ENCODE assay signal across 8 mouse cellular contexts in genomic region chr9:20916160-20916559, GRCm38 (mm10). TPM values are rescaled to one million over a fixed set of nuclear protein-coding genes. Genes with fewer than 3 reads are reported as not detected.
DNase-seq lines count a peak whose midpoint lies in the region; ATAC-seq and TF ChIP-seq lines count a peak whose summit lies in the region.

No protein-coding gene starts in this region.

- ATAC-seq in heart, postnatal 0 days (ENCODE audit: insufficient read depth, low read depth): no peak

- TF ChIP-seq CTCF in heart, postnatal 0 days (IDR thresholded peaks at IDR 0.05; ENCODE audit: low read depth): peak; percentile 34; the same call in 1 of the 2 replicates
- TF ChIP-seq CTCF in MEL (IDR thresholded peaks at IDR 0.05 in 2 of 3, conservative IDR thresholded peaks at IDR 0.05 in 1 of 3; ENCODE audit: control insufficient read depth in 1 of 3, insufficient read depth in 1 of 3, low read depth in 2 of 3, low read length in 3 of 3, poor library complexity in 1 of 3, severe bottlenecking in 1 of 3): peak; percentile 67 to 81 (median 80)
- TF ChIP-seq CTCF in spleen, adult 2 months (IDR thresholded peaks at IDR 0.05; ENCODE audit: extremely low read depth, insufficient read depth, insufficient read length, insufficient replicate concordance): peak; percentile 31; the same call in 1 of the 2 replicates

- H3K27ac ChIP-seq in heart, postnatal 0 days (ENCODE audit: low read depth): no peak overlapping the region
- H3K27ac ChIP-seq in heart, embryonic 10.5 days: no peak overlapping the region
- no peak overlapping the region for H3K27ac ChIP-seq in MEL (ENCODE audit: control insufficient read depth, low read depth, low read length)
- no peak overlapping the region for H3K27ac ChIP-seq in spleen, adult 2 months (ENCODE audit: insufficient read depth, low read length)

- no peak for TF ChIP-seq EP300 in heart, postnatal 0 days (IDR thresholded peaks at IDR 0.05; ENCODE audit: low read depth)
- TF ChIP-seq EP300 in MEL (IDR thresholded peaks at IDR 0.05; ENCODE audit: low read depth in 1 of 2, low read length in 2 of 2): no peak

- TF ChIP-seq POLR2A in MEL (IDR thresholded peaks at IDR 0.05; ENCODE audit: control insufficient read depth in 1 of 2, insufficient read depth in 1 of 2, low read depth in 1 of 2, low read length in 2 of 2, poor library complexity in 1 of 2): peak in 1 of 2 experiments; percentile 31; a peak in 1 of 4 replicates
- TF ChIP-seq POLR2A in spleen, adult 2 months (IDR thresholded peaks at IDR 0.05; ENCODE audit: low read depth, low read length): no peak

- peaks cover 97% of the 10 kb centered on the region for H3K36me3 ChIP-seq in heart, postnatal 0 days (replicated peaks; ENCODE audit: control insufficient read depth, insufficient read depth, low read length)
- H3K36me3 ChIP-seq in heart, embryonic 10.5 days: peaks cover 100% of the 10 kb centered on the region
- peaks cover 0 to 70% of the 10 kb centered on the region in 2 experiments; a peak in 2 of 4 replicates for H3K36me3 ChIP-seq in MEL (ENCODE audit: control insufficient read depth in 1 of 2, insufficient read depth in 2 of 2, low read length in 2 of 2)
- peaks cover 61% of the 10 kb centered on the region for H3K36me3 ChIP-seq in spleen, adult 2 months (ENCODE audit: control insufficient read depth, insufficient read depth, low read length)

- no peaks in the 10 kb centered on the region for H3K27me3 ChIP-seq in heart, postnatal 0 days (ENCODE audit: control insufficient read depth, insufficient read depth, low read length)
- H3K27me3 ChIP-seq in heart, embryonic 10.5 days (ENCODE audit: insufficient read depth, poor library complexity, severe bottlenecking): no peaks in the 10 kb centered on the region
- H3K27me3 ChIP-seq in MEL (ENCODE audit: control insufficient read depth in 1 of 2, insufficient read depth in 2 of 2, low read length in 2 of 2): no peaks in the 10 kb centered on the region
- no peaks in the 10 kb centered on the region for H3K27me3 ChIP-seq in spleen, adult 2 months (ENCODE audit: control insufficient read depth, insufficient read depth, low read length)

- TF ChIP-seq RAD21 in MEL (IDR thresholded peaks at IDR 0.05; ENCODE audit: low read depth, low read length): peak; percentile 59

- no peaks in the 10 kb centered on the region for H3K4me1 ChIP-seq in heart, postnatal 0 days (ENCODE audit: control insufficient read depth, insufficient read depth)
- no peaks in the 10 kb centered on the region for H3K4me1 ChIP-seq in heart, embryonic 10.5 days
- H3K4me1 ChIP-seq in MEL (ENCODE audit: control insufficient read depth in 1 of 2, insufficient read depth in 2 of 2, low read length in 2 of 2): no peaks in the 10 kb centered on the region
- no peaks in the 10 kb centered on the region for H3K4me1 ChIP-seq in spleen, adult 2 months (ENCODE audit: control insufficient read depth, insufficient read depth, insufficient read length)

- no peak for DNase-seq in heart, postnatal 0 days (ENCODE audit: low spot score)
- no peak for DNase-seq in heart, embryonic 10.5 days (ENCODE audit: low spot score)
- DNase-seq in MEL (ENCODE audit: low read depth, low spot score): peak; percentile 77
- DNase-seq in kidney, postnatal 25 days: peak; percentile 54 to 61
- DNase-seq in spleen, adult 2 months (ENCODE audit: low read depth in 1 of 2, low spot score in 2 of 2): peak; percentile 15 to 26
- no peak for DNase-seq in cerebellum, adult 18-20 months
- DNase-seq in urinary bladder, adult 2 months (ENCODE audit: low spot score): no peak
- DNase-seq in frontal cortex, postnatal 36 days (ENCODE audit: low spot score in 2 of 2): no peak

- H3K9ac ChIP-seq in heart, postnatal 0 days (replicated peaks; ENCODE audit: low read depth, low read length): no peak overlapping the region
- H3K9ac ChIP-seq in MEL (ENCODE audit: control insufficient read depth, low read depth, low read length, poor library complexity, severe bottlenecking): no peak overlapping the region

- H3K4me3 ChIP-seq in heart, postnatal 0 days (ENCODE audit: low read depth, low read length): no peak overlapping the region
- no peak overlapping the region for H3K4me3 ChIP-seq in heart, embryonic 10.5 days
- H3K4me3 ChIP-seq in MEL (ENCODE audit: control insufficient read depth in 1 of 2, insufficient read depth in 1 of 2, low read depth in 2 of 2, low read length in 2 of 2): no peak overlapping the region
- no peak overlapping the region for H3K4me3 ChIP-seq in spleen, adult 2 months (ENCODE audit: extremely low read depth, insufficient read depth, insufficient read length)

- 74% methylated on average over 4 of the region's 4 CpGs for WGBS in heart, postnatal 0 days
- WGBS in heart, embryonic 10.5 days: 86% methylated on average over 4 of the region's 4 CpGs
- 76% methylated on average over 4 of the region's 4 CpGs for WGBS in spleen, adult 2 months

- no peaks in the 10 kb centered on the region for H3K9me3 ChIP-seq in heart, postnatal 0 days (replicated peaks; ENCODE audit: control insufficient read depth, low read length)
- no peaks in the 10 kb centered on the region for H3K9me3 ChIP-seq in heart, embryonic 10.5 days
- no peaks in the 10 kb centered on the region for H3K9me3 ChIP-seq in MEL (replicated peaks; ENCODE audit: insufficient read depth, low read length)

- H3K4me2 ChIP-seq in heart, postnatal 0 days (ENCODE audit: low read depth, low read length): no peak overlapping the region

- H3K79me2 ChIP-seq in MEL (ENCODE audit: control insufficient read depth, insufficient read depth, low read length, poor library complexity): no peaks in the 10 kb centered on the region

TF ChIP-seq in MEL, 35 proteins besides CTCF, POLR2A, EP300 and RAD21:
- TF ChIP-seq TBP (IDR thresholded peaks at IDR 0.05; ENCODE audit: low read depth, low read length) (0 out of 2 replicates have a peak, but pooled peaks have one; percentile 20), SMC3 (IDR thresholded peaks at IDR 0.05; ENCODE audit: low read depth, low read length) (peak; percentile 28; the same call in 1 of the 2 replicates), ZC3H11A (IDR thresholded peaks at IDR 0.05; ENCODE audit: low read depth, low read length) (no peak)

RNA-seq across cellular contexts. Expression of gene Eif3g, which starts 17.7 kb away (rescaled TPM):
- 74.5 and 86.8 TPM in 2 replicates for total RNA-seq in heart, postnatal 0 days (2014; rRNA removed; ENCODE audit: low replicate concordance)
- 161 and 172 TPM in 2 replicates for polyA plus RNA-seq in heart, postnatal 0 days (2015; fragmentation: Nextera tagmentation; extraction: Ambion mirVana)
- polyA plus RNA-seq in heart, embryonic 10.5 days (2016; fragmentation: Nextera tagmentation; extraction: Ambion mirVana): 327 and 389 TPM in 2 replicates
- 1,228 and 1,516 TPM in 2 replicates for total RNA-seq in MEL (2012; rRNA removed)
- 1,000 to 10,000 TPM in 1 of 2 experiments, not detected in 1; 1,873 TPM for polyA plus RNA-seq in MEL (2012; ENCODE audit: insufficient read depth in 1 of 2, insufficient read length in 2 of 2, low read depth in 1 of 2, low replicate concordance in 2 of 2, missing spikeins in 1 of 2)
- 89.3 and 103 TPM in 2 replicates for polyA plus RNA-seq in spleen, adult 2 months (2012; rRNA removed)
- 136 and 141 TPM in 2 replicates for polyA plus RNA-seq in urinary bladder, adult 2 months (2012; rRNA removed)

RNA-seq across cellular contexts. Expression of gene Ppan, which starts 28.2 kb away (rescaled TPM):
- total RNA-seq in heart, postnatal 0 days (2014; rRNA removed; ENCODE audit: low replicate concordance): 17.4 and 21.2 TPM in 2 replicates
- 15.2 and 16.9 TPM in 2 replicates for polyA plus RNA-seq in heart, postnatal 0 days (2015; fragmentation: Nextera tagmentation; extraction: Ambion mirVana)
- polyA plus RNA-seq in heart, embryonic 10.5 days (2016; fragmentation: Nextera tagmentation; extraction: Ambion mirVana): 66.0 and 95.8 TPM in 2 replicates
- total RNA-seq in MEL (2012; rRNA removed): 612 and 763 TPM in 2 replicates
- polyA plus RNA-seq in MEL (2012; ENCODE audit: insufficient read depth in 1 of 2, insufficient read length in 2 of 2, low read depth in 1 of 2, low replicate concordance in 2 of 2, missing spikeins in 1 of 2): 100 to 1,000 TPM; 251 to 953 TPM
- polyA plus RNA-seq in spleen, adult 2 months (2012; rRNA removed): 116 and 120 TPM in 2 replicates
- polyA plus RNA-seq in urinary bladder, adult 2 months (2012; rRNA removed): 38.7 and 59.6 TPM in 2 replicates

RNA-seq across cellular contexts. Expression of gene Angptl6, which starts 36.6 kb away (rescaled TPM):
- 0.43 TPM in 1 of 2 replicates, not detected in the other for total RNA-seq in heart, postnatal 0 days (2014; rRNA removed; ENCODE audit: low replicate concordance)
- polyA plus RNA-seq in heart, postnatal 0 days (2015; fragmentation: Nextera tagmentation; extraction: Ambion mirVana): 2.0 and 2.3 TPM in 2 replicates
- polyA plus RNA-seq in heart, embryonic 10.5 days (2016; fragmentation: Nextera tagmentation; extraction: Ambion mirVana): 3.5 and 7.2 TPM in 2 replicates
- total RNA-seq in MEL (2012; rRNA removed): 10.9 and 18.1 TPM in 2 replicates
- 10 to 100 TPM in 1 of 2 experiments, not detected in 1; 22.6 TPM for polyA plus RNA-seq in MEL (2012; ENCODE audit: insufficient read depth in 1 of 2, insufficient read length in 2 of 2, low read depth in 1 of 2, low replicate concordance in 2 of 2, missing spikeins in 1 of 2)
- 2.7 and 3.8 TPM in 2 replicates for polyA plus RNA-seq in spleen, adult 2 months (2012; rRNA removed)
- polyA plus RNA-seq in urinary bladder, adult 2 months (2012; rRNA removed): 6.8 and 7.0 TPM in 2 replicates

RNA-seq across cellular contexts. Expression of gene Dnmt1, which starts 43.5 kb away (rescaled TPM):
- 27.4 and 56.9 TPM in 2 replicates for total RNA-seq in heart, postnatal 0 days (2014; rRNA removed; ENCODE audit: low replicate concordance)
- polyA plus RNA-seq in heart, postnatal 0 days (2015; fragmentation: Nextera tagmentation; extraction: Ambion mirVana): 15.4 and 16.1 TPM in 2 replicates
- 105 and 110 TPM in 2 replicates for polyA plus RNA-seq in heart, embryonic 10.5 days (2016; fragmentation: Nextera tagmentation; extraction: Ambion mirVana)
- total RNA-seq in MEL (2012; rRNA removed): 412 and 448 TPM in 2 replicates
- 1,000 to 10,000 TPM in 1 of 2 experiments, 100 to 1,000 TPM in 1; 681 to 1,953 TPM for polyA plus RNA-seq in MEL (2012; ENCODE audit: insufficient read depth in 1 of 2, insufficient read length in 2 of 2, low read depth in 1 of 2, low replicate concordance in 2 of 2, missing spikeins in 1 of 2)
- 37.0 and 44.9 TPM in 2 replicates for polyA plus RNA-seq in spleen, adult 2 months (2012; rRNA removed)
- polyA plus RNA-seq in urinary bladder, adult 2 months (2012; rRNA removed): 19.1 and 19.7 TPM in 2 replicates

RNA-seq across cellular contexts. Expression of gene A230050P20Rik, which starts 47.7 kb away (rescaled TPM):
- total RNA-seq in heart, postnatal 0 days (2014; rRNA removed; ENCODE audit: low replicate concordance): 4.0 and 6.8 TPM in 2 replicates
- polyA plus RNA-seq in heart, postnatal 0 days (2015; fragmentation: Nextera tagmentation; extraction: Ambion mirVana): 4.9 and 5.3 TPM in 2 replicates
- 2.5 and 3.0 TPM in 2 replicates for polyA plus RNA-seq in heart, embryonic 10.5 days (2016; fragmentation: Nextera tagmentation; extraction: Ambion mirVana)
- total RNA-seq in MEL (2012; rRNA removed): 53.9 and 63.7 TPM in 2 replicates
- polyA plus RNA-seq in MEL (2012; ENCODE audit: insufficient read depth in 1 of 2, insufficient read length in 2 of 2, low read depth in 1 of 2, low replicate concordance in 2 of 2, missing spikeins in 1 of 2): 100 to 1,000 TPM; 190 to 199 TPM
- polyA plus RNA-seq in spleen, adult 2 months (2012; rRNA removed): 82.8 and 108 TPM in 2 replicates
- polyA plus RNA-seq in urinary bladder, adult 2 months (2012; rRNA removed): 59.3 and 71.9 TPM in 2 replicates

Comparison
In these comparisons a context has a peak if more than half of its experiments do, and no peak if none do; other contexts are left out.
1. DNase-seq: peak in MEL (single experiment), kidney, postnatal 25 days (2 of 2) and spleen, adult 2 months (2 of 2); none in heart, postnatal 0 days (single experiment), heart, embryonic 10.5 days (single experiment), cerebellum, adult 18-20 months (0 of 2), urinary bladder, adult 2 months (single experiment) and frontal cortex, postnatal 36 days (0 of 2).
2. Peak in every context shown above with its lines, with median percentiles within 50 percentile points of each other: CTCF ChIP-seq.